Mouse (Mus musculus): ENCODE results near the gene Satb2.
A peak's percentile ranks its signal among the peaks of the same experiment; 100 is the strongest.
"Not testable (repeated sequence)": the region's sequence is repeated elsewhere in the genome, so short reads cannot be mapped to it uniquely, and the experiment has no call there.

The Satb2 gene

DNA sequence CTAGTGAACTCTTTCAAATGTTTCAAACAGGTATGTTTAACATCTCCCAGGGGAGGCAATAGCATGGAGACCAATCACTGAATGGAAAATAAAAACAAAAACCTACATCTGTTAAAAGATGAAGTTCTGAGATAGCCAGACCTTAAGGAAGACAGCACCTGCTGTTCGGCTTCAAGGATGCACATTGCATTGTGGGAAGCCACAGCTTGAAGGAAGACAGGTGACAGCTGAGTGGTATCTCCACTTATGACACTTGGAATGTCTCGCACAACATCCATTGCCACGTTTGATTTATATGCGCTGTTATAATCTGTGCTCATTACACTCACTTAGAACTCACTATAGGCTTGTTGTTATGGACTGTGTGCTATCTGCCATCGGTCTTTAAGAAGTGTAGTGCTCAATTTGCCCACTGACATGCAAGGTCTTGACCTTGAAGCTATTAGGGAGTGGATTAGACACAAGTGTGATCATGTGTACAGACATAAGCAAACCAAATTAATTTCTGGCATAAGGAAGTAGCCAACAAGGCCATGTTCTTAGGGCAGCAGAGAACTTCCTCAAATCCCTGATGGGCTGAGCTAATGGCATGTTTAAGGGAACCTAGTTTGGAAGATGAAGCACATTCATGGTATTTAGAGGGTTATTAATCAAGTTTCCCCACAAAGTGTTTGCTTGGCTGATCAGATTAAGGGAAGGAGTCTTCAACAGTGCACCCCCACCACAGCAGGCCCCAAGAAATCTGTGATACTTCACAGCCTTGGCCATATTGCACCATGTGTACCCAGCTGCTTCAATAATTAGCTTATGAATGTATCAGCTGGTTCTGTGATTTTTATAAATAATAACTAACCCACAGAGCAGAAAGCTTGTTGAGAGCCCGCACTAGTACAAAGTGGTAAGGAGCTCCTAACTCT, 144.2 kb downstream of the Satb2 start:
- no peak for DNase-seq (ENCODE audit: low read depth)

GRCm38 (mm10) chr1:56833307-56833706, 145.1 kb downstream of the Satb2 start:
- no peak for DNase-seq (ENCODE audit: low read depth)

- DNase-seq (ENCODE audit: low read depth), result no peak
Measured at GRCm38 (mm10) chr1:56832738-56833137, 145.7 kb downstream of the Satb2 start.

GRCm38 (mm10) chr1:56822735-56823134, 155.7 kb downstream of the Satb2 start:
- DNase-seq (ENCODE audit: low read depth), result no peak

GRCm38 (mm10) chr1:56822025-56822424, 156.4 kb downstream of the Satb2 start:
- no peak for DNase-seq (ENCODE audit: low read depth)

- DNase-seq (ENCODE audit: low read depth), result no peak
Measured at GRCm38 (mm10) chr1:56813506-56813905, 164.9 kb downstream of the Satb2 start.

DNA sequence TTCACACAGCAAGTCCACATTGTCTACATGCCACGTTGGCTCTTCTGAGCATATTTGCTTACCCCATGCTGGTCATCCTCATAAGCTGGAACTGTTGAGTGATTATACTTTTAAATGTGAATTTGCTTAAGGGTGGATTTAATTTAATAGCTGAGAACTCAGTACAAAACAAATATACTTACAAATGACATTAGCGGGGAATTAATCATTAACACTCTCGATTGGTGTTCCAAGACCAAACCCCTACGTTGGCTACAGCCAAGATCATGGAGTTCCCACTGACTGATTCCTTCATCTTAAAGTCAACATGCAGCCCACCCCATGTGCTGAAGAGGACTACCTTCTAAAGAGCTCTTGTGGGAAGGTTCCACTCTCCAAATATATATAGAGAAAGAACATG, 165.5 kb downstream of the Satb2 start:
- DNase-seq (ENCODE audit: low read depth), result no peak

DNA sequence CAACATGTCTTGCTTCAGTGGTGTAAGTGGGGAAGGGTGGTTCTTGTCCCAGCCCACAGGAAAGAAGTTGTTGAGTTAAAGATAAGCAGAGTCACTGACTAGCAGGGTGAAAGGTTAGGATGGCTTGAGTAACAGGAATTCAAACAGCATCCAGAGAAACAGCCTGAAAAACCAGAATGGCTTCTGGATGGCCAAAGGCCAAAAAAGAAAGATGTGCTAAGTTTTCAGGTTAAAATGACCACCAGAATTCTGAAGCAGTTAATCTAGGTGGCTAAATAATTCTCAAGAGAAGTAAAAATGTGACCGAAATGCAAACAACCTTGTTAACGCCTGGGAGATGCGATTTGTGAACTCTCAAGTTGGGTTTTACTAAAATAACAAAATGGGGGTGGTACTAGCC, 167.0 kb downstream of the Satb2 start:
- no peak for DNase-seq (ENCODE audit: low read depth)

- no peak for DNase-seq (ENCODE audit: low read depth)
Measured at GRCm38 (mm10) chr1:56806006-56806405, 172.4 kb downstream of the Satb2 start.

GRCm38 (mm10) chr1:56800611-56801010, 177.8 kb downstream of the Satb2 start:
- no peak for DNase-seq (ENCODE audit: low read depth)

DNA sequence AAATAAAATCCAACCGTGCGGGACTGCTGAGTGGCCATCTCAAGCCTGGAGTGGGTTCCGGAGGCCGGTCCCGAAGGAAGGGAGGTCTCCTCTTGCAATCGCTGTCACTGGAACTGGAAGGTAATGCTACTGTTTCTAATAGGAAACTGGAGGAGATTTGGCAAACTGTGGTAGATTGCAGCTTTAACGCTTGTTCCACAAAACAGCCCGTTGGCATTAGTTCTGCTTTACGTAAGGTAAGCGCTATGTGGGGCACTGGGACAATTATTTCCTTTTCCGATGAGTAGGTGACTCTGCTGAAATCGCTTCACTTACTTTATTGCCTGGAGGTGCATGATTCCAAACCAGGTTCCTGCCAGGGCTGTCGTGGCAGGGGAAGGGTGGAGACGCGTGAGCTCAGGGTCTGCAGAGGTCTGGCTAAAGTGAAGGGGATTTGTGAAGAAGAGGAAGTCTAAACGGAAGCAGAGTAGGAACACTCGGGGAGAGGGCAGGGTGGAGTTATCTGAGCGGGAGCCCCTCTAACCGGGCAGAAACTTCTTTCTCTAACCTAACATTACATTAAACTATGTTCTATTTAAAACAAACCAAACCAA, 183.3 kb downstream of the Satb2 start:
- peak; percentile 7 for DNase-seq (ENCODE audit: low read depth)

GRCm38 (mm10) chr1:56789641-56790040, 188.8 kb downstream of the Satb2 start:
- no peak for DNase-seq (ENCODE audit: low read depth)

DNA sequence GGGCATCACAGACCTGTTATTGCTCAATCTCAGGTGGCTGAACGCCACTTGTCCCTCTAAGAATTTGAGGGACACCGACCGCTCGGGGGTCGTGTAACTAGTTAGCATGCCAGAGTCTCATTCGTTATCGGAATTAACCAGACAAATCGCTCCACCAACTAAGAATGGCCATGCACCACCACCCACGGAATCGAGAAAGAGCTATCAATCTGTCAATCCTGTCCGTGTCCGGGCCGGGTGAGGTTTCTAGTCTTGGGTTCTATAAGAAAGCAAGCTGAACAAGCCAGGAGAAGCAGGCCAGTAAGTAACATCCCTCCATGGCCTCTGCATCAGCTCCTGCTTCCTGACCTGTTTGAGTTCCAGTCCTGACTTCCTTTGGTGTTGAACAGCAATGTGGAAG, 196.3 kb downstream of the Satb2 start:
- DNase-seq (ENCODE audit: low read depth), result not testable (repeated sequence)

DNA sequence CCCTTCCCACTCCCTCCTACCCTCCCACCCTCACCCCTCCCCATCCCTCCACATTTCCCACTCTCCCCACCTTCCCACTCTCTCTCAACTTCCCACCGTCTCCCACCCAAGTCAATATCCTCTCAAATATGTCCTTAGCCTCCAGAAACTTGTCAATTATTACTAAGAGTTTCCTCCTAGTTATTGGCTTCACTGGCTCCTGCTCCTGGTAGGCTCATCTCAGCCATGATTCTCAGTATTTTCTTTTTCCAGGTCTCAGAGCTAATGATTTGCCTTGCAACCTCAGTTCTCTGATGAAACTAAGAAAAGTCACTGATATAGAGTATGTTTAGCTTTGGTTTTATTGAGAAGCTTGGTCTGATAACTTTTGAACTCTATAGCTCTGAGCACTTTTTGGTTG, 214.2 kb downstream of the Satb2 start:
- DNase-seq (ENCODE audit: low read depth), result no peak

GRCm38 (mm10) chr1:56761512-56761911, 216.9 kb downstream of the Satb2 start:
- DNase-seq (ENCODE audit: low read depth), result no peak

DNA sequence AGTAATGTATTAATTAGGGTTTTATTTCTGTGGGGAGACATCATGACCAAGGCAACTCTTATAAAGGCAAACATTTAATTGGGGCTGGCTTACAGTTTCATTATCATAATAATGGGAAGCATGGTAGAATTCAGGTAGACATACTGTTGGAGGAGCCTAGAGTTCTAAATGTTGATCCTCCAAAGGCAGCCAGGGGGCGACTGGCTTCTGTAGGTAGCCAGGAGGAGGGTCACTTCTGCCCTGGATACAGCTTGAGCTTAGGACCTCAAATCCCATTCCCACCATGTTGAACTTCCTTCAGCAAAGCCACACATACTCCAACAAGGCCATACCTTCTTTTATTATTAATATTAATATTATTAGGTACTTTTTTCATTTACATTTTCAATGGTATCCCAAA, 225.2 kb downstream of the Satb2 start:
- no peak for DNase-seq (ENCODE audit: low read depth)

DNA sequence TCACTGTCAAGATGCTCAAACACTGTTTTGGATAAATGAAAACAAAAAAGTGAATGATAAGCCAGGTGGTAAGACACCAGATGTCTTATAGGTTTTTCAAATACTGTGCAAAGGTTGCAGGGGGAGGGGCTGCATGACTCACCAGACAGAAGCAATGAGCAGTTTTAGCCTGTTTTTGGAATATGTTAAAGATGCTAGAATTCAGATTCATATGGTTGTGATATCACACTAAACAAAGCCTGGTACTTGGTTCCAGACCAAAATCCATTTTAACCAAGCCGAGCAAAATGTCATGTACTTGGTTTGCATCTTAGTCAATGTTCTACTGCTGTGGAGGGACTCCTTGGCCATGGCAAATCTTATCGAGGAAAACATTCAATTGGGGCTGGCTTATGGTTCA, 227.8 kb downstream of the Satb2 start:
- no peak for DNase-seq (ENCODE audit: low read depth)

DNA sequence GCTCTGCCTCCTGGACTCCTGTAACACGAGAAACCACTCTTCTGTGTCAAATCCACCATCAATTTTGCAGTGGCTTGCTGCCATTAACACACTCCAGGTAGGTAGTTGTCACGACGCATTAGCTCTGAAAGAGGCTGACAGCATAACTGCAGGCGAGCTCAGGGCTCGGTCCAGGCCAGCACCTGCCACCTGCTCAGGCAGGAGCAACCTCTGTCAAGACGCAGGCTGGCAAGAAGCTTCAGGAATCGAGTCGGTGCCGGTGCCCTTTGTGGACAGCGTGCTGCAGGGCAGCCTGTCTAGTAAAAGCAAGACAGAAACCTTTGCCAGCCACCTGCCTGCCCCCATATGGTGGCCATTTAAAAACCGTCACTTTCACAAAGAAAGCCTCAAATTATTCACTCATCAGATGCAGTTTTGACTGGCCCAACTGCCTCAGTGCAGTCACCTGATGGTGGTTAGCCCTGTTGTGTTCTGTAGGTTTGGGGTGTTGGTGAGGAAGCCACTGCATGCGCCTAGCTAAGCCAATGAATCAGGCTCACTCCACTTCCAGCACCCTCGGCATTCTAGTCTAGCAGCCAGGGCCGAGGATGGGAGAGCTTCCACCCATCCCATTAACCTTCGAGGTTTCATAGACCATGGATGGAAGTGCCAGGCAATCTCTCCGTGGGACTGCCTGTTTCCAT, 228.7 kb downstream of the Satb2 start:
- no peak for DNase-seq (ENCODE audit: low read depth)

DNA sequence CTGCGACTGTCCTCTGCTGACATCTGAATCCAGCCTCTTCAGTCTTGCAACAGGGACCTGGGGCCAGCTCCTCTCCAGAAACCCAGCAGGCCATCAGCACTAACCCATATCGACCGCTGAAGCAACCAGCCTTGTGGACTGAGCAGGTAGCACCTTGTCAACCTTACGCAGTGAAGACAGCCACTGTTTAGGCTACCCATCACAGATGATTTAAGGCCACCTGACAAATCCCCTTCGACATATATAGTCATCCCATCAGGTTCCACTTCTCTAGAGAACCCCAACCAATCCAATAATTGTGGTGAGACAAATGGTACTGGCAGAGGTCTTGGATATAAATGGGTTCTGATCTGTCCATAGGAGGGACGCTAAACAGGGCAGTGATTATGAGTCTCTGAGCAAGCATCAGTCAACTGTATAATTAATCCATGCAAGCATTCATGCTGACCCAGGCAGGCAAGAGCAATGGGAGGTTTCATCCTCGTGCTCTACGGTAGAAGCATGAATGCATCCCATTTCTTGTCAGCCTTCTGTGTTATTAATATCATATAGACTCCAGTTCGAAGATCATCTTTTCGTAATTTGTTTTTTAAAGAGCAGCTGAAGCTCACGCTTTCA, 229.5 kb downstream of the Satb2 start:
- DNase-seq (ENCODE audit: low read depth), result no peak
